Mouse (Mus musculus) liver, embryonic 14.5 days (tissue): ENCODE measurements around the gene Heatr5b. TPM values are rescaled to one million over a fixed set of nuclear protein-coding genes. Genes with fewer than 3 reads are reported as not detected.
A peak's percentile ranks its signal among the peaks of the same experiment; 100 is the strongest.
"Not testable (repeated sequence)": the region's sequence is repeated elsewhere in the genome, so short reads cannot be mapped to it uniquely, and the experiment has no call there.

Source experiments
- ATAC-seq: fragments of 200-750 bp; cut with Nextera tagmentation; 2 replicates; pipeline ENCODE4 v1.8.0; 2017; ENCODE audit warnings: moderate number of reproducible peaks, mild to moderate bottlenecking, moderate library complexity; ENCODE audit not compliant: insufficient read depth
- DNase-seq, 3 experiments: peaks; one replicate each; pipeline ENCODE4 v3.0.0-alpha.2; 2012 to 2013; ENCODE audit warnings: low read depth in 3 of 3, low spot score in 3 of 3
- H3K27ac ChIP-seq: fragments of 300-500 bp; sonication (generic); 2 replicates; pipeline ENCODE4 v1.5.1; 2014; ENCODE audit warnings: moderate library complexity, mild to moderate bottlenecking, control low read depth, inconsistent platforms
- H3K27me3 ChIP-seq: fragments of 300-500 bp; sonication (generic); 2 replicates; pipeline ENCODE4 v1.6.1; 2014; ENCODE audit warnings: mild to moderate bottlenecking, low read length, moderate library complexity; ENCODE audit not compliant: control insufficient read depth, insufficient read depth
- H3K36me3 ChIP-seq: fragments of 300-500 bp; sonication (generic); replicated peaks from 2 replicates; pipeline ENCODE4 v1.6.1; 2014; ENCODE audit warnings: low read depth; ENCODE audit not compliant: control insufficient read depth, insufficient read depth
- H3K4me1 ChIP-seq, 2 experiments: fragments of 200-500 bp in 1 of 2; fragments of 300-500 bp in 1 of 2; sonication (generic) in 1 of 2; replicated peaks; 2 replicates each; pipeline ENCODE4 v1.6.1; 2012 to 2014; ENCODE audit warnings: antibody characterized with exemption in 1 of 2, inconsistent platforms in 1 of 2, low read length in 1 of 2; ENCODE audit not compliant: control insufficient read depth in 2 of 2, insufficient read depth in 2 of 2
- H3K4me2 ChIP-seq: fragments of 300-500 bp; sonication (generic); 2 replicates; pipeline ENCODE4 v1.6.1; 2014; ENCODE audit warnings: low read depth, mild to moderate bottlenecking, control low read depth, moderate library complexity
- H3K4me3 ChIP-seq, 2 experiments: fragments of 200-500 bp in 1 of 2; fragments of 300-500 bp in 1 of 2; sonication (generic) in 1 of 2; 2 replicates each; pipeline ENCODE4 v1.5.1; 2012 to 2014; ENCODE audit warnings: low read depth in 2 of 2, low read length in 2 of 2, mild to moderate bottlenecking in 2 of 2, control low read depth in 1 of 2, inconsistent platforms in 1 of 2, moderate library complexity in 1 of 2; ENCODE audit not compliant: insufficient read depth in 1 of 2
- H3K9ac ChIP-seq: fragments of 300-500 bp; sonication (generic); replicated peaks from 2 replicates; pipeline ENCODE4 v1.6.1; 2014; ENCODE audit warnings: mild to moderate bottlenecking, control low read depth, moderate library complexity
- H3K9me3 ChIP-seq: fragments of 300-500 bp; sonication (generic); 2 replicates; pipeline ENCODE4 v1.6.1; 2016; ENCODE audit warnings: low read length, mixed read lengths; ENCODE audit not compliant: control insufficient read depth
- CTCF ChIP-seq: IDR thresholded peaks from 2 replicates; pipeline ENCODE4 v1.5.1; 2016; ENCODE audit warnings: antibody characterized with exemption, low read depth, control low read depth
- EP300 ChIP-seq: IDR thresholded peaks from 2 replicates; pipeline ENCODE4 v1.6.1; 2016; ENCODE audit warnings: antibody characterized with exemption, low read depth
- WGBS: fragments of 180-500 bp; shearing (Covaris S2); extraction: QIAGEN DNeasy Blood & Tissue Kit; methylation state at CpG from one replicate; pipeline ENCODE4 v1.1.7; 2014; ENCODE audit not compliant: insufficient replicate concordance; 5-methylcytosine and 5-hydroxymethylcytosine counted together
- polyA plus RNA-seq, 2 experiments: library from polyadenylated mRNA; depleted of rRNA in 1 of 2; stranded (reverse) in 1 of 2; unstranded in 1 of 2; fragments of >200 nt; fragmentation: Nextera tagmentation in 1 of 2; extraction: Ambion mirVana in 1 of 2; gene quantifications; 2 replicates each; pipeline versions ENCODE4 v1.2.1 to v1.2.3; 2012 to 2014

Gene Heatr5b
- polyA plus RNA-seq, 2 experiments = 3.5 to 5.3 TPM

DNA sequence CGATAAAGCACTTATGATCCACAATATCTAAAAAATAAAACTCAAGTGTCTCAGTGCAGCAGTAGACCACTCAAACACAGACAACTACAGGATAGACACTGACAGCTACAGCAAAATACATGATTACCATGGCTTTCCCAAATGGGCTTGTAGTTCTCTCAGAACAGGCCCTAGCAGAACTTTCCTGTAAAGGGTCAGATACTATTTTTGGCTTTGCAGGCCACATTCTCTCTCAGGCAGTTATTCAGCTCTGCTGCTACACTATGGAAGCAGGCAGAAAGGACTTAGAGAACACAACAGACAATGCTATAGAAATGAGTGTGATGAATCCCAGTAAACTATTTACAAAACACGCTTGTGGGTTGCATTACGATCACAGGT lies 43.5 kb downstream of the Heatr5b start:
- H3K4me1 ChIP-seq = no peaks in the 10 kb centered on the region; a peak in 1 of 4 replicates
- no peak overlapping the region for H3K4me3 ChIP-seq
- WGBS = 87% methylated on average over 3 of the region's 3 CpGs
- H3K36me3 ChIP-seq = peaks cover 3% of the 10 kb centered on the region; the same call in 1 of the 2 replicates
- H3K4me2 ChIP-seq = no peak overlapping the region
- H3K9me3 ChIP-seq = no peaks in the 10 kb centered on the region
- ATAC-seq (no peak), DNase-seq (no peak)
- H3K9ac ChIP-seq = no peak overlapping the region
- H3K27me3 ChIP-seq = no peaks in the 10 kb centered on the region
- no peak overlapping the region for H3K27ac ChIP-seq
- TF ChIP-seq EP300 (no peak), CTCF (no peak)

DNA sequence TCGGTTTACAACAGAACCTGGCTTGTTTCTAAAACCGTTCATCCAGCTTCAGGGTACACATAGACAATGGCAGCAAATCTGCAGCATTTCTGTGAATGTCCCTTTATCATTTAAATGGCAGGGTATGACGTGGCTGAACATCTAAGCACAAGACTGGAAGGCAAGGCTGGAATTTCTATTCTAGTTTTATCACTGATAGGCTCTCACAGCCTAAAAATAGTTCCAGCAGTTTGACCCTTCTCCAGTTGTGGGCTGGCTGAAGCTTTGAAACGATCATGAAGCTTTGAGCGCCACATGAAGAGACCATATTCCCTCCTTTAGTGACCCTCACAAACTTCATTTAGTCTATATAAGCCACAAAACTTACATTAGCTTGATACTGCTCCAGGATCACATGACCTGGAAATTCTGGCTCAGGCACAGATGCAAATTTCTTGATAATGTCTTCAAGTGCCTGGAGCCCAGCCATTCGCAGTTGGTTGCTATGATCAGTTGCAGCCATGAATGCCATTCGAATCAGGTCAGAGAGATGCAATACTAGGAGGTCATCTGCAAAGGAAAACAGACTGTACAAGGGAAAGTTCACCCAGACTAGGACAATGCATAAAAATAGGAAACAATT lies 44.0 kb downstream of the Heatr5b start:
- peaks cover 3% of the 10 kb centered on the region; the same call in 1 of the 2 replicates for H3K36me3 ChIP-seq
- no peak for TF ChIP-seq EP300
- TF ChIP-seq CTCF = no peak
- no peaks in the 10 kb centered on the region; a peak in 1 of 4 replicates for H3K4me1 ChIP-seq
- 70% methylated on average over 7 of the region's 7 CpGs for WGBS
- H3K9me3 ChIP-seq = no peaks in the 10 kb centered on the region
- H3K4me2 ChIP-seq = no peak overlapping the region
- no peak for ATAC-seq
- no peak overlapping the region for H3K9ac ChIP-seq
- H3K27ac ChIP-seq = no peak overlapping the region
- DNase-seq = no peak
- no peaks in the 10 kb centered on the region for H3K27me3 ChIP-seq
- H3K4me3 ChIP-seq = no peak overlapping the region

DNA sequence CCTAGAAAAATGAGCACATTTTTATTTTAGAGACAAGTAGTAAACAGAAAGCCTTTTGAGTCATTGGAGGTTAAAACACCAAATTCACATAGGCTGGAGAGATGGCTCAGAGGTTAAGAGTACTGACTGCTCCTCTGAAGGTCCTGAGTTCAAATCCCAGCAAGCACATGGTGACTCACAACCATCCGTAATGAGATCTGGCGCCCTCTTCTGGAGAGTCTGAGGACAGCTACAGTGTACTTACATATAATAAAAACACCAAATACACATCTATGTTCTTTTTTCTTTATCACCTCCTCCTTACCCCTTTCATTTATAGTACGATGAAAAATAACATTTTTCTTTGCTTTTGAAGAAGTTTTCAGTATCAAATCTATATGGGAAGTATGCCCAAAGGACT lies 46.9 kb downstream of the Heatr5b start:
- not testable (repeated sequence) for DNase-seq

DNA sequence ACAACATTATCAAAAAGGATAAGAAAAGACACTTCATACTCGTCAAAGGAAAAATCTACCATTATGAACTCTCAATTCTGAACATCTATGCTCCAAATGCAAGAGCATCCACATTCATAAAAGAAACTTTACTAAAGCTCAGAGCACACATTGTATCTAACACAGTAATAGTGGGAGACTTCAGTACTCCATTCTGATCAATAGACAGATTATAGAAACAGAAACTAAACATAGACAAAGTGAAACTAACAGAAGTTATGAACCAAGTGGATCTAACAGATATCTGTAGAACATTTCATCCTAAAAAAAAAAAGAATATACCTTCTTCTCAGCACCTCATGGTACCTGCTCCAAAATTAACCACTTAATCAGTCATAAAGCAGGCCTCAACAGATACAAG lies 56.4 kb downstream of the Heatr5b start:
- no peak overlapping the region for H3K4me2 ChIP-seq
- no peak overlapping the region for H3K9ac ChIP-seq
- H3K4me3 ChIP-seq = no peak overlapping the region
- ATAC-seq = no peak
- H3K36me3 ChIP-seq = no peaks in the 10 kb centered on the region
- no peak for TF ChIP-seq EP300
- TF ChIP-seq CTCF = no peak
- WGBS = 67% methylated on average over 1 of the region's 1 CpGs
- no peaks in the 10 kb centered on the region for H3K4me1 ChIP-seq
- H3K9me3 ChIP-seq = no peaks in the 10 kb centered on the region
- DNase-seq = no peak
- H3K27ac ChIP-seq = no peak overlapping the region
- H3K27me3 ChIP-seq = no peaks in the 10 kb centered on the region

More for the DNA sequence above, 46.9 kb downstream of the Heatr5b start:
- not testable (repeated sequence) for ATAC-seq, H3K9ac ChIP-seq, H3K4me2 ChIP-seq, H3K36me3 ChIP-seq, H3K4me3 ChIP-seq, H3K4me1 ChIP-seq, H3K9me3 ChIP-seq, H3K27me3 ChIP-seq, H3K27ac ChIP-seq
- 61% methylated on average over 3 of the region's 3 CpGs for WGBS
- peak; percentile 52 for TF ChIP-seq CTCF

DNA sequence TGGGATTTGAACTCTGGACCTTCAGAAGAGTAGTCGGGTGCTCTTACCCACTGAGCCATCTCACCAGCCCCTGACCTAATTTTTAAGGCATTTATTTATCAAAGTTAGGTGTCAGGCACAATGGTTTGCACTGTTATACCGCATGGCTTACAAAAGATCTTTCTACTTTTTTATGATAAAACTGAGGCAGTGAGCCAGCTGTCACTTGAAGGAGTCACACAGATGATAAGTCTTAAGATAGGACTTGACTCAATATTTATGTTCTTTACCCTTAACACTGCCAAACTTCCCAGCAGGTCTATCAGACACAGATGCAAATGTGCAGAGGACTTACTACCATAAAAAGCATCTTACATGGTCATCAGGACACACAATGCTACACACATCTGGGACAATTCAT lies 62.8 kb downstream of the Heatr5b start:
- DNase-seq (no peak), ATAC-seq (no peak)
- Histone ChIP-seq H3K4me1 (no peaks in the 10 kb centered on the region), H3K4me2 (no peak overlapping the region), H3K9ac (no peak overlapping the region), H3K27me3 (no peaks in the 10 kb centered on the region), H3K27ac (no peak overlapping the region), H3K36me3 (no peaks in the 10 kb centered on the region), H3K9me3 (no peaks in the 10 kb centered on the region), H3K4me3 (no peak overlapping the region)
- TF ChIP-seq CTCF (no peak), EP300 (no peak)
- WGBS = 70% methylated on average over 2 of the region's 2 CpGs
